Mouse (Mus musculus) spleen, adult 18-20 months (tissue): ENCODE results near the gene Kcnh7.

ENCODE experiments used
- DNase-seq, 2 experiments: peaks; one replicate each; pipeline ENCODE4 v3.0.0; 2022; ENCODE audit warnings: mixed read lengths in 2 of 2

Gene Kcnh7

GRCm38 (mm10) chr2:63183563-63184545 is at the start of gene Kcnh7:
Gene Kcnh7 (minus strand): TSS chr2:63184287.
- peak in 1 of 2 experiments; percentile 3 for DNase-seq

GRCm38 (mm10) chr2:63207435-63207834 is 23.3 kb upstream of the Kcnh7 start:
- no peak for DNase-seq

GRCm38 (mm10) chr2:63186014-63186413 is 1.9 kb upstream of the Kcnh7 start:
- no peak for DNase-seq

GRCm38 (mm10) chr2:63184551-63185430 is 704 bp upstream of the Kcnh7 start:
- DNase-seq: no peak

- no peak for DNase-seq
These were observed 30.4 kb downstream of the Kcnh7 start for GRCm38 (mm10) chr2:63153701-63154100.

- no peak for DNase-seq
These were observed 56.1 kb downstream of the Kcnh7 start for GRCm38 (mm10) chr2:63127762-63128516.

- no peak for DNase-seq
These were observed 63.8 kb downstream of the Kcnh7 start for GRCm38 (mm10) chr2:63120316-63120715.

- DNase-seq: no peak
These were observed 66.6 kb downstream of the Kcnh7 start for GRCm38 (mm10) chr2:63117209-63118193.

- DNase-seq: no peak
These were observed 78.1 kb downstream of the Kcnh7 start for GRCm38 (mm10) chr2:63105971-63106370.

GRCm38 (mm10) chr2:63099676-63100075 is 84.4 kb downstream of the Kcnh7 start:
- DNase-seq: no peak

- DNase-seq: no peak
These were observed 92.3 kb downstream of the Kcnh7 start for GRCm38 (mm10) chr2:63091775-63092174.

- no peak for DNase-seq
These were observed 93.6 kb downstream of the Kcnh7 start for GRCm38 (mm10) chr2:63090447-63090846.

- no peak for DNase-seq
These were observed 125.7 kb downstream of the Kcnh7 start for GRCm38 (mm10) chr2:63058386-63058785.

- no peak for DNase-seq
These were observed 134.2 kb downstream of the Kcnh7 start for GRCm38 (mm10) chr2:63049884-63050283.

- no peak for DNase-seq
These were observed 144.4 kb downstream of the Kcnh7 start for GRCm38 (mm10) chr2:63039718-63040117.

- DNase-seq: no peak
These were observed 169.2 kb downstream of the Kcnh7 start for GRCm38 (mm10) chr2:63014909-63015308.

GRCm38 (mm10) chr2:63009141-63009540 is 174.9 kb downstream of the Kcnh7 start:
- no peak for DNase-seq

GRCm38 (mm10) chr2:63002784-63003183 is 181.3 kb downstream of the Kcnh7 start:
- DNase-seq: no peak

GRCm38 (mm10) chr2:62997692-62998091 is 186.4 kb downstream of the Kcnh7 start:
- DNase-seq: no peak

GRCm38 (mm10) chr2:62988616-62989015 is 195.5 kb downstream of the Kcnh7 start:
- no peak for DNase-seq

- DNase-seq: no peak
These were observed 200.2 kb downstream of the Kcnh7 start for GRCm38 (mm10) chr2:62983936-62984335.
